Mouse (Mus musculus): ENCODE results near the gene Vil1.

DNA sequence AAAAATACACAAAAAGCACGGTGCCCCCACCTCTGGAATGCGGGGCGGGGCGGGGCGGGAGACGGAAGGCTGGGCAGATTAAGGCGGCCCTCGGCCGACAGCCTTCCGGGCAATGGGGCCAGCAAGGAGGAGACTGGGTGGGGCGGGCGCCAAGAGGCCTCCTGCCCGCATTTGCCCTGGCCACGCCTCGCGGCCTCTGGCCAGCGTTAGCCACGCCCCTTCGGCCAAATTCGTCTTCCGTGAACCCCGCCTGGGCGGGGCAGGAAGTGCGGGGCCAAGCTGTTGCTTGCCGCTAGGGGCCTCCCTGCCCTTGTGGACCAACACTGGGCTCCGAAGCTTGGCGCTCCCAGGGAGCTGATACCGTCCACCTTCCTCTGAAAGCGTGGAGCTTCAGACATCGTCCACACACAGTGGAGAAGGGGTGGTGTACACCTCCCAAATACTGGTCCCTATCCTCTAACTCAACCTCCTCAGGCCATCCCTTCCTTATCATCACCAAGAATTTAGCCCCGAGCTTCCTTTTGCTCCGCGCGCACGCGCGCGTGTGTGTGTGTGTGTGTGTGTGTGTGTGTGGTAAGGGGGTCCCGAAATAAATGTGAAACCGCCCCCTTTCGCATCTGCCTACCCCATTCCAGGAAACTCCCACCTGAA is 11.8 kb upstream of the Vil1 start:
- TF ChIP-seq CTCF (IDR thresholded peaks at IDR 0.05; ENCODE audit: borderline replicate concordance, control insufficient read depth, extremely low read depth, insufficient read depth, low read length, poor library complexity) (peak; percentile 87), POLR2A (IDR thresholded peaks at IDR 0.05; ENCODE audit: control insufficient read depth, extremely low read depth, insufficient read depth, low read length, poor library complexity) (peak; percentile 53)
